Mouse (Mus musculus) CD8-positive naive resting alpha-beta T cell, adult 2 months (primary cell): ENCODE measurements around the gene Olfr559.

ENCODE experiments used
- DNase-seq, 2 experiments: peaks; one replicate each; pipeline ENCODE4 v3.0.0; 2022; ENCODE audit warnings: low read depth in 2 of 2, low spot score in 2 of 2

Olfr559 gene

DNA sequence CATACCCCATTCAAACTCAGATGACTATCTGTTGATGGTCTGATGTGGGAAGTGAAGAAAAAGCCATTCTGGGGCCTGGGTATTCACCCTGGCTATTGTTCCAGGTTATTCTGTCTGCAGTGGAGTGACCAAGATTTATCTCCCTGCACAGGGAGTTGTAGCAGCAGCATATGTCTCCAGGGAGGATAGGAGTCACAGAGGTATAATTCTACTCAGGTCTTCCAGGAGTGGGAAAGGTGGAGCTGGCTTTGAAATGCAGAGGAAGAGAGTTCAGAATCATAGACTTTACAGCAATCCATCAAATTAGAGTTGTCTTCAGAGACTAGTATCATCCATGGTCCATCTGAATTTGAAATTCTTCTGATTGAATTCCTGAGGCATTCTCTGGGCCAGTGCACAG lies at the start of gene Olfr559:
Gene Olfr559, minus strand, starts transcription at position 101 of the 400 bp plus-strand sequence.
- DNase-seq = no peak

DNA sequence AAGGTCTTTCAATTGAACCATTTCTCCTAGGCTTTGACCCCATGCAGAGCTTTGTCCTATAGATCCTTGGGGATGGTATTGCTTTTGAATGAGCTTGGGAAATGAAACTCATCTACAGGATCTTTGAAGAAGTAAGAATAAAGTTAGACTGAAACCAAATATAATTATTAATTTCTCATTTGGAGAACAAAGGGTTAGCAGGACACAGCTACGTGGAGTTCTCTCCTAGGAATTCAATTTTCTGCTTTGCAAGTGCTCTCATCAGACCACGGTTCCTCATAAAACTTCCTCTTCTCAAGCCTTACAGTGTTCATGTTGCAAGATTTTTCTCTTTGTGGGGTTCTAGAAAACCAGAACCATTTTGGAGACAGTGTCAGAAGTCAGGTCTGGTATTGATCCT lies 43.6 kb upstream of the Olfr559 start, which contains the start of gene Olfr561:
Gene Olfr561, plus strand, starts transcription at position 301 of the 400 bp plus-strand sequence.
- DNase-seq = no peak

DNA sequence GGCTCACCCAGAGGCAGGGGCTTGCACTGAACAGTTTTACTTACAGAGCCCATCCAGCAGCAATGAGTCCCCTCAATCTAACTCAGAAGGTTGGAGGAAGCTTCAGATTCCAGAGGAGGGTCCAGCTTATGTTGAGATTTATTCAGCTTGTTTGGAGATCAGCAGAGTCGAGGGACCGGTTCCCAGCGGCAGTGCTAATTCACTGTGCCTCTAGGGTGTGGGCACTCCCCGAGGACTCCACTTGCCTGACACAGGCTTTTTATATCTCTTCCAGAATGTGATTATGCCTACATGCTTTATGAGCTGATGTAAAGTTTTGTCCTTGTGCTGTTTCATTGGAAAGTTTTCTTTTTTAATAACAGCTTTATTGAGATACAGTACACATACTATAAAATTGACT lies 32.0 kb upstream of the Olfr559 start, which contains the start of the genes Olfr560 and Olfr78:
Gene Olfr560, minus strand, starts transcription at position 101 of the 400 bp plus-strand sequence.
Gene Olfr78, minus strand, starts transcription at position 206 of the 400 bp plus-strand sequence.
- DNase-seq = no peak

DNA sequence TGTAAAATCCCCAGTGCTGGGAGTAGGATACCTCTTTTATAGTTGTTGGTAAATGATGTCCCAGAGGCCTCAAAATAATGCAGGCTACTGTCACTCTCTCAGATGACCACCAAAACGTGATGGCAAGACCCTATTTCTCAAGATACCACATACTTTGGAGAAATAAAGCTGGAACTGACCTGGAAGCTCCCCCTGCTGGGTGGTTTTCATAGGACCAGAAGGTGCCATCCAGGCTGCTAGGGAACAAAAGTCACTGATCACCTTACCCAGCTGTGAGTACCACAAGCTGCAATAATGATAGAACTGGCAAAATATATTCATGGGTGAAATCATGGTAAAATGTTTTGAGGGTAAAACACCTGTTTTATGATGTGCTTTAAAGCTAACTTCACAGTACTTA lies 24.8 kb upstream of the Olfr559 start:
- no peak for DNase-seq

DNA sequence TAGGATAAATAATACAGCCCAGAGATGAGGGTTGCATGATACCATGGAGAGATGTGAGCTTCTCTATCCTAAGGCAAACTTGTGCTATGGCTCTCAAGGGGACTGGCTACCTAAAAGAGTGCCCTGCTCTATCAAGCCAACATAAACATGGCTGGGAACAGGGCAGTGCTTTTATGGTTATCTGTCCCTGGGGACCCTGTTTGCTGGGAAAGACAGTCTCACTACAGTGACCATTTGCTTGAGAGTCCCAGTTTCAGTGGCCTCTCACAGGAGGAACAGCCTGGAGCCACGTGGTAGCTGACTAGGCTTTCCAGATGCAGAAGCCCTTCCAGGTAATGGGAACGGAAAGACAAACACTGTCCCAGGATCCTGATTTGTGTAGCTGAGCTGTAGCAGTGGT lies 10.4 kb upstream of the Olfr559 start:
- DNase-seq = no peak

DNA sequence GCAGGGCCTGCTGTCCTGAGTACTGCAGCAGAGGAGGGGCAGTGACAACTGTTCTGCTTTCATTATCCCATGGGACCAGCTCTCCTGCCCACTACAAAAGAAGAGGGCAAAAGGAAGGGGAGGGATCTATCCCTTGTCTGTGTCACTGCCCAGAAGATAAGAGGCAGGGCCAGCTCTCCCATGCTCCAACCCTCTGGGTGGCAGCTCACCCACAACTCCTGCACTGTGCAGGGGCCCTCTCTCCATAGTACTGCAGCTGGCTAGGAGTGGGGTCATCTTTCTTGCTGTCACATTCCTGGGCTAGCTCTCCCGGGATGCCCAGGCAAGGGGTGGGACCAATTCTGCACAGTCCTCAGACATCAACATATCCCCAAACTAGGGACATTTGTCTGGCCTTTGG lies 6.5 kb upstream of the Olfr559 start:
- DNase-seq = no peak

DNA sequence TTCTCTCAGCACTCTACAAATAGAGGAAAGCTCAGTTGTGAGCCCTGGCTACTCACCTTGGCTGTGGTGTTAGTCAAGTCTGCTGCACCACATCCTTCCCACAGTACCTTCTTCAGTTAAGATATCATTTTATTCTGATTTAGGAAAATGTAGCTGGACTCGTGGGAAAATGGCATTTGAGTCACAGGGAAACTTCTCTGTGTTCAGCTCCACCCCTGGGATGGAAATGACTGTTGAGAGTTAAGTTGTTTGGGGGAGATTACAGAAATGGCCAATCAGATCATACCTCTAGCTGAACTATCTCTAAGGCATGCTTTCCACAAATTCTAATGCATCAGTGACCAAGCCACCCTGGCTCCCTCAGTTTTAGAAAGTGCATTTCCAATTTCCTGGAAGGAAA lies 8.3 kb downstream of the Olfr559 start, which contains the start of gene Olfr33:
Gene Olfr33, minus strand, starts transcription at position 101 of the 400 bp plus-strand sequence.
- DNase-seq = no peak

DNA sequence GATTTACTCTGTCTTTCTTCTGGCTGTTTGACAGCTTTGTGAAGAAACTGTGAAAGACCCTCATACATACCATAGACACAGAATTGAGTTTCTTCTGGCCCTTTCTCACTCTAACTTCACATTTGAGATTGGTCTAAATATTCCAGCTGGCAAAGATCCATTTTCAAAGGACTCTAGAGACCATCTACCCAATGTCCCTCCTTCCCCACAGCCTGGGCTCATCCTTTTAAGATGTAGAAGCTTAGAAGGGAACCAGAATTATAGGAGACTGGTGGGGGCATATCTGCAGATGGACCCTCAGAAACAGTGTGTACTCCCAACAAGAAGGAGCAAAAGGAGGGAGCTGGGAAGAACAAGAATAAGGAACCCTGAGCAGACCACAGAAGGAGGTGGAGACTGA lies 25.4 kb downstream of the Olfr559 start, which contains the start of gene Olfr558:
Gene Olfr558, plus strand, starts transcription at position 301 of the 400 bp plus-strand sequence.
- no peak for DNase-seq

DNA sequence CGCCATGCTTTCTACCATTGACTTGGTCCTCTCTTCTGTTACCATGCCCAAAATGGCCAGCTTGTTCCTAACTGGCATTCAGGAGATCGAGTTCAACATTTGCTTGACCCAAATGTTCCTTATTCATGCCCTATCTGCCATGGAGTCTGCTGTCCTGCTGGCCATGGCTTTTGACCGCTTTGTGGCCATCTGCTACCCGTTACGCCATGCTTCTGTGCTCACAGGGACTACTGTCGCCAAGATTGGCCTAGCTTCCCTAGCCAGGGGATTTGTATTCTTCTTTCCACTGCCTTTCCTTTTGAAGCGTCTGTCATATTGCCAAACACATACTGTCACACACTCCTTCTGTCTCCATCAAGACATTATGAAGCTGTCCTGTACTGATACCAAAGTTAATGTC lies 28.8 kb downstream of the Olfr559 start:
- DNase-seq = no peak

DNA sequence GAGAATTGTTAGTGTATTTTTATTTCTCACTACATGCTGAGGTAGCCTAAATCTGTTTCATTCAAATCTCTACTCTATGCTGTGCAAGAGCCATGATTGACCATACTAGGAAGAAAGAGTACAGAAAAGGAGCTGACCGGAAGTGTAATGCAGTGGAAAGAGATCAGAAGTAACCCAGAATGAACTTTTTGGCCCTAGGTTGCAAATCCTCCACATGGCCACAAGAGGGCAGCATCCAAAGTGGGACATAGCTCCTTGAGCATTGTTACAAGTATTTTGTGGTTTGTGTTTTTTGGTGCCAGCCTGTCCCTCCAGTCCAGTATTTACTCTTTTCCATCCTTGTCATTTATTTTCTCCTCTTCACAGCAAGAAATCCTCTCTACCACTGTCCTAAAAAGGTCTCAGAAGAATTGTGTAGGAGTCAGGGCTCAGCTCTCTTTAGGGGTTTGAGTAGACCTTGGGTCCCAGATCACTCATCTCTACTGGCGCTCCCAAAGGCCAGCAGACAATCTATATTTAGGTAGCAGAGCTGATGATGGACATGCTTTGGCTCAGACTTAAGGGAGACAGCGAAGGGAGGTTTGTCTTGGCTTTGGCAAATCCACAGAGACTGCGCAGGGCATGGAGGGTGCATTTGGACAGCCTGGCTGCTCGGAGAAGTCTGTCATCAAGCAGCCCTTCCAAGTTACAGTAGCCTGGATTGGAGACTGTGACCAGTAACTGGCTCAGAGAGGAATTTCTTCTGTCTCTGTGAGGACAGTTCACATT lies 31.7 kb downstream of the Olfr559 start, which contains the start of gene Olfr557:
Gene Olfr557, plus strand, starts transcription at position 553 of the 768 bp plus-strand sequence.
- DNase-seq = peak; percentile 8 to 37

DNA sequence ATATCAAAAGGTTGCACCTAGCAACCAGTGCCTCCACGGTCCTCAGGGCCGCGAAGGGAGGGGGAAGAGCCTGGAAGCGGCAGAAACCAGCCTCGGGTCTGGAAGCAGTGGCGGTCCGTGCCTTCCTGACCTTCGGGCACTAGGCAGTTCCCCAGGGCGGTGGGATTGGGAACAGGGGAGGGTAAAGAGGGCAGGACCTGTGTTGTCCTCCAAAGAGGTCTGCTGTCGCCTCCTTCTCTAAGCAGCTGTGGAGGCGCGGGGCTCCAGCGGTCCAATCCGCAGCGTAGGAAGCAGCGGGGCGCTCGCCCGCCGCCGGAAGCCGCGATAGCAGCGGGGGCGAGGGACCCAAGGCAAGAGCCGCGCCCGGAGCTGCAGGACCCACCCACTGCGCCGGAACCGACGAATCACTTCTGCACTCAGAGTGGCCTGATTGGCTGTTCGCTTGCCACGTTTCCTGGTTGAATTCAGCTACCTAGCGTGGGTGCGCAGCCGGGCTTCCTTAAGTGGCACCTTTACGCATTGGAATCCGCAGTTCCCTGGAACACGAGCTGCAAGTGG lies 40.3 kb downstream of the Olfr559 start, which contains the start of gene Trim68:
Gene Trim68, minus strand, starts transcription at position 384 of the 558 bp plus-strand sequence.
- DNase-seq = peak; percentile 86 to 88

DNA sequence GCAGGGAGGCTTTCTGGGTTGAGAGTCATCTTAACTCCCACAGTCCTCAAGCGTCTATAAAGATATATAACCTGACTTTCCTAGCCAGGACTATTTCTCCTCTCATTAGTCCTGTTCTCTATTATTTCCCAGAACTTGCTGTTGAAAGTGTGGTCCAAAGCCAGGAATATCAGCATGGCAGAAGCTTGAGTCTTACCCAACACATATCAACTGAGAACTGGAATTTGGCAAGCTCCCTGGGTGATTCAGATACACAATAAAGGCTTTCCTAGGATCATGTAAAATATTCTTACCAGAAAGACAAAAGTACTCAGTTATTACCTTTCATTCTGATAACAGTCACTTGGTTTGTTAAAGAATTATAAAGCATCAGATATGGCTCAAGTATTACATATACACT lies 45.4 kb downstream of the Olfr559 start:
- DNase-seq = no peak

DNA sequence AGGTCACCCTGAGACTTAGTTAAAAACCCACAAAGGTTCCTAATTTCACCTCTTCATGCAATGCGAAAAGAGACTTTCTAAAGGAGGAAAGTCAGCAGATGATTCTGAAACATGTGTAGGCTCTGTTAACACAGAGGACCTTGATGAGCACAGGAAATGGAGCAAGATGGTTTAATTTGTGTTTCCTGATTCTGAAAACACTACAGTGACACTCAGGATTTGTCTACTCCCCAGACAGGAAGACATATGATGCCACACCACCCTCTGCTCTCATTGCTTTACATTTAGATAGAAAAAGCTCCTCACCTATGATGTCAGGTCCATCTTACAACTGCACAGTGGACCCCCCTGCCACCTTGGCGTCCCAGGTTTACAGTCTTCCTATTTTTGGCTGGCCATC lies 51.1 kb downstream of the Olfr559 start:
- no peak for DNase-seq
